Mouse (Mus musculus): ENCODE results near the gene Sigirr.

Gene Sigirr

GRCm38 (mm10) chr7:141060426-141061242 lies 39.7 kb downstream of the Sigirr start, which contains the start of gene B4galnt4:
TSS of gene B4galnt4 (plus strand) at chr7:141061104.
- WGBS, result 1% methylated on average over 72 of the region's 72 CpGs

- 43% methylated on average over 2 of the region's 2 CpGs for WGBS
Measured at GRCm38 (mm10) chr7:141059929-141060328, 40.4 kb downstream of the Sigirr start.

- 84% methylated on average over 14 of the region's 14 CpGs for WGBS
Measured at GRCm38 (mm10) chr7:141058601-141059341, 41.6 kb downstream of the Sigirr start.

- whole genome bisulfite sequencing, result 95% methylated on average over 1 of the region's 1 CpGs
Measured at GRCm38 (mm10) chr7:141057541-141057940, 42.8 kb downstream of the Sigirr start.

GRCm38 (mm10) chr7:141056976-141057375 lies 43.4 kb downstream of the Sigirr start:
- 93% methylated on average over 6 of the region's 6 CpGs for WGBS

- WGBS, result 83% methylated on average over 4 of the region's 4 CpGs
Measured at GRCm38 (mm10) chr7:141055785-141056184, 44.6 kb downstream of the Sigirr start.

GRCm38 (mm10) chr7:141052421-141052820 lies 48.0 kb downstream of the Sigirr start:
- 83% methylated on average over 2 of the region's 2 CpGs for WGBS

GRCm38 (mm10) chr7:141052016-141052415 lies 48.4 kb downstream of the Sigirr start:
- 90% methylated on average over 4 of the region's 4 CpGs for WGBS

- 78% methylated on average over 17 of the region's 17 CpGs for WGBS
Measured at GRCm38 (mm10) chr7:141051060-141051685, 49.2 kb downstream of the Sigirr start.

- 49% methylated on average over 2 of the region's 2 CpGs for WGBS
Measured at GRCm38 (mm10) chr7:141049326-141049725, 51.0 kb downstream of the Sigirr start.

- WGBS, result 6% methylated on average over 21 of the region's 21 CpGs
Measured at GRCm38 (mm10) chr7:141048226-141049218, 51.9 kb downstream of the Sigirr start.

GRCm38 (mm10) chr7:141047581-141048225 lies 52.7 kb downstream of the Sigirr start:
- 9% methylated on average over 18 of the region's 19 CpGs for WGBS

GRCm38 (mm10) chr7:141046931-141047580 lies 53.3 kb downstream of the Sigirr start:
- WGBS, result 61% methylated on average over 6 of the region's 6 CpGs

- 89% methylated on average over 4 of the region's 4 CpGs for WGBS
Measured at GRCm38 (mm10) chr7:141042539-141042938, 57.8 kb downstream of the Sigirr start.

- 30% methylated on average over 5 of the region's 5 CpGs for WGBS
Measured at GRCm38 (mm10) chr7:141041661-141042060, 58.7 kb downstream of the Sigirr start.
